Mouse (Mus musculus) layer of hippocampus, adult 8-10 months (tissue): ENCODE measurements at regions not wholly inside any gene's neighbourhood (a gene's known extent, or its start where the extent isn't known, plus 50 kb on each side); places are given as distances from the start of the nearest gene placed in this dataset.

ENCODE experiments used
- DNase-seq, 2 experiments: peaks; one replicate each; pipeline ENCODE4 v3.0.0; 2022; ENCODE audit warnings: low spot score in 2 of 2

- DNase-seq = no peak
Observed at GRCm38 (mm10) chr6:94911836-94912235, 205.2 kb upstream of the Kbtbd8 start.

GRCm38 (mm10) chr6:94911374-94911773 lies 205.7 kb upstream of the Kbtbd8 start:
- DNase-seq = no peak

GRCm38 (mm10) chr6:94900862-94901261 lies 200.9 kb upstream of the Lrig1 start:
- no peak for DNase-seq

- no peak for DNase-seq
Observed at GRCm38 (mm10) chr6:94898881-94899280, 198.9 kb upstream of the Lrig1 start.

- no peak for DNase-seq
Observed at GRCm38 (mm10) chr6:94890165-94890564, 190.2 kb upstream of the Lrig1 start.

GRCm38 (mm10) chr6:94889271-94889670 lies 189.3 kb upstream of the Lrig1 start:
- no peak for DNase-seq

- DNase-seq = no peak
Observed at GRCm38 (mm10) chr6:94881139-94881538, 181.2 kb upstream of the Lrig1 start.

GRCm38 (mm10) chr6:94875841-94876240 lies 175.9 kb upstream of the Lrig1 start:
- DNase-seq = no peak

GRCm38 (mm10) chr6:94875065-94875464 lies 175.1 kb upstream of the Lrig1 start:
- DNase-seq = no peak

GRCm38 (mm10) chr6:94874415-94874814 lies 174.5 kb upstream of the Lrig1 start:
- DNase-seq = no peak

- DNase-seq = no peak
Observed at GRCm38 (mm10) chr6:94867952-94868351, 168.0 kb upstream of the Lrig1 start.

- DNase-seq = no peak
Observed at GRCm38 (mm10) chr6:94865498-94865897, 165.5 kb upstream of the Lrig1 start.

GRCm38 (mm10) chr6:94858121-94858621 lies 158.2 kb upstream of the Lrig1 start:
- DNase-seq = no peak

- no peak for DNase-seq
Observed at GRCm38 (mm10) chr6:94850121-94850520, 150.2 kb upstream of the Lrig1 start.

- DNase-seq = no peak
Observed at GRCm38 (mm10) chr6:94849533-94849932, 149.6 kb upstream of the Lrig1 start.

GRCm38 (mm10) chr6:94848437-94848836 lies 148.5 kb upstream of the Lrig1 start:
- no peak for DNase-seq

- no peak for DNase-seq
Observed at GRCm38 (mm10) chr6:94845821-94846220, 145.9 kb upstream of the Lrig1 start.

GRCm38 (mm10) chr6:94842856-94843255 lies 142.9 kb upstream of the Lrig1 start:
- DNase-seq = no peak

GRCm38 (mm10) chr6:94841881-94842280 lies 141.9 kb upstream of the Lrig1 start:
- no peak for DNase-seq

GRCm38 (mm10) chr6:94835742-94836141 lies 135.8 kb upstream of the Lrig1 start:
- DNase-seq = no peak

GRCm38 (mm10) chr6:94834551-94834950 lies 134.6 kb upstream of the Lrig1 start:
- no peak for DNase-seq

- DNase-seq = no peak
Observed at GRCm38 (mm10) chr6:94830801-94831200, 130.8 kb upstream of the Lrig1 start.

- peak in 1 of 2 experiments; percentile 23 for DNase-seq
Observed at GRCm38 (mm10) chr6:94829246-94829645, 129.3 kb upstream of the Lrig1 start.

- no peak for DNase-seq
Observed at GRCm38 (mm10) chr6:94826656-94827055, 126.7 kb upstream of the Lrig1 start.
